Mouse (Mus musculus) forebrain, embryonic 14.5 days (tissue): ENCODE measurements around the gene Fbxw9. TPM values are rescaled to one million over a fixed set of nuclear protein-coding genes. Genes with fewer than 3 reads are reported as not detected.

Experiments
- ATAC-seq: fragments of 200-750 bp; cut with Nextera tagmentation; 2 replicates; pipeline ENCODE4 v1.8.0; 2017; ENCODE audit warnings: mild to moderate bottlenecking, moderate library complexity
- DNase-seq: peaks from one replicate; pipeline ENCODE4 v3.0.0-alpha.2; 2015; ENCODE audit warnings: low spot score
- H3K27ac ChIP-seq: fragments of 300-500 bp; sonication (generic); 2 replicates; pipeline ENCODE4 v1.5.1; 2014; ENCODE audit warnings: low read depth, mild to moderate bottlenecking, control low read depth, low read length, moderate library complexity
- H3K27me3 ChIP-seq: fragments of 300-500 bp; sonication (generic); replicated peaks from 2 replicates; pipeline ENCODE4 v1.6.1; 2014; ENCODE audit warnings: low read length, control low read depth, mixed read lengths; ENCODE audit not compliant: control insufficient read depth, insufficient read depth
- H3K36me3 ChIP-seq: fragments of 300-500 bp; sonication (generic); 2 replicates; pipeline ENCODE4 v1.6.1; 2014; ENCODE audit warnings: low read length, control low read depth; ENCODE audit not compliant: control insufficient read depth, insufficient read depth
- H3K4me1 ChIP-seq: fragments of 300-500 bp; sonication (generic); 2 replicates; pipeline ENCODE4 v1.6.1; 2014; ENCODE audit warnings: antibody characterized with exemption, low read length, control low read depth; ENCODE audit not compliant: control insufficient read depth, insufficient read depth
- H3K4me2 ChIP-seq: fragments of 300-500 bp; sonication (generic); 2 replicates; pipeline ENCODE4 v1.6.1; 2014; ENCODE audit warnings: mild to moderate bottlenecking, control low read depth, low read length
- H3K4me3 ChIP-seq: fragments of 300-500 bp; sonication (generic); 2 replicates; pipeline ENCODE4 v1.5.1; 2014; ENCODE audit warnings: low read depth, low read length, control low read depth
- H3K9ac ChIP-seq: fragments of 300-500 bp; sonication (generic); 2 replicates; pipeline ENCODE4 v1.6.1; 2014; ENCODE audit warnings: mild to moderate bottlenecking, low read length, control low read depth, moderate library complexity
- H3K9me3 ChIP-seq: fragments of 300-500 bp; sonication (generic); replicated peaks from 2 replicates; pipeline ENCODE4 v1.6.1; 2016; ENCODE audit warnings: low read length, control low read depth, mixed read lengths; ENCODE audit not compliant: control insufficient read depth
- WGBS: fragments of 180-500 bp; shearing (Covaris S2); extraction: QIAGEN DNeasy Blood & Tissue Kit; methylation state at CpG from one replicate; pipeline ENCODE4 v1.1.7; 2014; 5-methylcytosine and 5-hydroxymethylcytosine counted together
- polyA plus RNA-seq: library from polyadenylated mRNA; unstranded; fragments of >200 nt; fragmentation: Nextera tagmentation; extraction: Ambion mirVana; gene quantifications from 2 replicates; pipeline ENCODE4 v1.2.1, GENCODE M21; 2014

Gene Fbxw9
- 46.5 and 56.2 TPM in 2 replicates for polyA plus RNA-seq

- peak within 1 kb of the TSS; percentile 74 for H3K9ac ChIP-seq
- 1% methylated on average over 52 of the region's 53 CpGs for WGBS
- H3K4me2 ChIP-seq: peak within 1 kb of the TSS; percentile 95
- H3K4me3 ChIP-seq: peak within 1 kb of the TSS; percentile 75
- ATAC-seq (peak; percentile 95), DNase-seq (peak; percentile 98)
- H3K27me3 ChIP-seq: no peaks in the 10 kb centered on the region
- peak within 1 kb of the TSS; percentile 50; the same call in 1 of the 2 replicates for H3K27ac ChIP-seq
- H3K36me3 ChIP-seq: peaks cover 44% of the 10 kb centered on the region
- no peaks in the 10 kb centered on the region for H3K9me3 ChIP-seq
- peaks cover 8% of the 10 kb centered on the region; the same call in 1 of the 2 replicates for H3K4me1 ChIP-seq
Measured at GRCm38 (mm10) chr8:85059879-85060616, at the start of gene Fbxw9. Gene Fbxw9, plus strand, starts transcription at chr8:85060055.

DNA sequence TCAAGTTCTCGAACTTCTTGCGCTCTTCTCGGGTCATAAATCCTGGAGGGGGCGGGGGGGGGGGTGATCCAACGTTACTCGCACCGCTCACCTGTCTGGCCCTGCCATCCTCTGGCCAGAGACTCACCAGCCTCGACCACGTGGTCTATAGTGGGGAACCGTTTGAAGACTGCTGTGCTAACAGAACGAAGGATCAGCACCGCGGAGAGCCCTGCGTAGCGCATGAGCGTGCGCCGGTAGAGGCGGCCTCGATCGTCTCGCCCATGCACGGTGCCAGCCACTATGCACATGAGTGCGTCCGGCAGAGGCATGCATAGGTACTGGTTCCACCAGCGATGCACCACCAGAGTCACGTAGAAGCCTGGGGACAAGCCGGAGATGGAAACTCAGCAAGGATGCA, 48.6 kb upstream of the Fbxw9 start:
- Histone ChIP-seq H3K27ac (no peak overlapping the region), H3K4me1 (no peaks in the 10 kb centered on the region), H3K4me2 (no peak overlapping the region), H3K36me3 (no peaks in the 10 kb centered on the region), H3K9me3 (no peaks in the 10 kb centered on the region), H3K4me3 (no peak overlapping the region), H3K9ac (no peak overlapping the region), H3K27me3 (peaks cover 17% of the 10 kb centered on the region)
- WGBS: 22% methylated on average over 28 of the region's 28 CpGs
- ATAC-seq (no peak), DNase-seq (no peak)

- 6% methylated on average over 26 of the region's 26 CpGs for WGBS
- H3K27me3 ChIP-seq: peaks cover 17% of the 10 kb centered on the region
- H3K36me3 ChIP-seq: peaks cover 11% of the 10 kb centered on the region
- DNase-seq (peak; percentile 89), ATAC-seq (peak; percentile 81)
- no peaks in the 10 kb centered on the region for H3K4me1 ChIP-seq
- H3K4me2 ChIP-seq: peak overlapping the region; percentile 61
- no peaks in the 10 kb centered on the region for H3K9me3 ChIP-seq
- peak overlapping the region; percentile 60; the same call in 1 of the 2 replicates for H3K9ac ChIP-seq
- H3K27ac ChIP-seq: no peak overlapping the region
- H3K4me3 ChIP-seq: peak overlapping the region; percentile 27
Measured at GRCm38 (mm10) chr8:85013230-85013840, 46.5 kb upstream of the Fbxw9 start.

GRCm38 (mm10) chr8:85014431-85014830, 45.4 kb upstream of the Fbxw9 start, which contains the start of gene Best2:
Gene Best2, minus strand, starts transcription at chr8:85014531.
- 81% methylated on average over 2 of the region's 2 CpGs for WGBS
- DNase-seq: no peak
- Histone ChIP-seq H3K9me3 (no peaks in the 10 kb centered on the region), H3K27ac (no peak within 1 kb of the TSS), H3K9ac (peak within 1 kb of the TSS; percentile 60; the same call in 1 of the 2 replicates), H3K4me1 (no peaks in the 10 kb centered on the region), H3K36me3 (peaks cover 22% of the 10 kb centered on the region), H3K4me3 (peak within 1 kb of the TSS; percentile 27), H3K4me2 (peak within 1 kb of the TSS; percentile 61), H3K27me3 (peaks cover 17% of the 10 kb centered on the region)
- ATAC-seq: no peak

GRCm38 (mm10) chr8:85016724-85017123, 43.1 kb upstream of the Fbxw9 start:
- Histone ChIP-seq H3K9me3 (no peaks in the 10 kb centered on the region), H3K4me1 (no peaks in the 10 kb centered on the region), H3K36me3 (peaks cover 45% of the 10 kb centered on the region), H3K27ac (no peak overlapping the region), H3K4me2 (no peak overlapping the region), H3K9ac (no peak overlapping the region), H3K4me3 (no peak overlapping the region), H3K27me3 (peaks cover 6% of the 10 kb centered on the region; the same call in 1 of the 2 replicates)
- DNase-seq (no peak), ATAC-seq (no peak)
- 71% methylated on average over 10 of the region's 10 CpGs for WGBS

GRCm38 (mm10) chr8:85017209-85017608, 42.6 kb upstream of the Fbxw9 start:
- DNase-seq (no peak), ATAC-seq (no peak)
- no peaks in the 10 kb centered on the region for H3K4me1 ChIP-seq
- no peak overlapping the region for H3K4me2 ChIP-seq
- 18% methylated on average over 5 of the region's 5 CpGs for WGBS
- no peaks in the 10 kb centered on the region for H3K9me3 ChIP-seq
- 0 out of 2 replicates have a peak, but pooled peaks cover 6% of the 10 kb centered on the region for H3K27me3 ChIP-seq
- H3K36me3 ChIP-seq: peaks cover 49% of the 10 kb centered on the region
- no peak overlapping the region for H3K9ac ChIP-seq
- H3K27ac ChIP-seq: no peak overlapping the region
- H3K4me3 ChIP-seq: no peak overlapping the region

GRCm38 (mm10) chr8:85021514-85022055, 38.3 kb upstream of the Fbxw9 start:
- H3K4me2 ChIP-seq: no peak overlapping the region
- no peak overlapping the region for H3K4me3 ChIP-seq
- no peak overlapping the region for H3K9ac ChIP-seq
- DNase-seq (no peak), ATAC-seq (no peak)
- H3K27ac ChIP-seq: no peak overlapping the region
- H3K27me3 ChIP-seq: no peaks in the 10 kb centered on the region
- H3K36me3 ChIP-seq: peaks cover 65% of the 10 kb centered on the region
- WGBS: 98% methylated on average over 3 of the region's 3 CpGs
- H3K4me1 ChIP-seq: peaks cover 15% of the 10 kb centered on the region
- H3K9me3 ChIP-seq: no peaks in the 10 kb centered on the region

GRCm38 (mm10) chr8:85023846-85024245, 36.0 kb upstream of the Fbxw9 start:
- peaks cover 23% of the 10 kb centered on the region for H3K4me1 ChIP-seq
- peak overlapping the region; percentile 92 for H3K4me2 ChIP-seq
- H3K9me3 ChIP-seq: no peaks in the 10 kb centered on the region
- no peak overlapping the region for H3K27ac ChIP-seq
- H3K36me3 ChIP-seq: peaks cover 49% of the 10 kb centered on the region
- no peak for ATAC-seq
- 92% methylated on average over 3 of the region's 3 CpGs for WGBS
- H3K27me3 ChIP-seq: no peaks in the 10 kb centered on the region
- H3K9ac ChIP-seq: no peak overlapping the region
- H3K4me3 ChIP-seq: peak overlapping the region; percentile 78; the same call in 1 of the 2 replicates
- DNase-seq: no peak
